Mouse (Mus musculus) kidney, embryonic 16.5 days (tissue): Measurements from ENCODE around the gene Zfp367. TPM values are rescaled to one million over a fixed set of nuclear protein-coding genes. Genes with fewer than 3 reads are reported as not detected.

Experiments
- ATAC-seq: fragments of 200-750 bp; cut with Nextera tagmentation; 2 replicates; pipeline ENCODE4 v1.8.0; 2017; ENCODE audit warnings: moderate TSS enrichment; ENCODE audit not compliant: low FRiP score, low TSS enrichment
- H3K27ac ChIP-seq: fragments of 300-500 bp; sonication (generic); 2 replicates; pipeline ENCODE4 v1.5.1; 2014; ENCODE audit warnings: low read length
- H3K27me3 ChIP-seq: fragments of 300-500 bp; sonication (generic); 2 replicates; pipeline ENCODE4 v1.6.1; 2014; ENCODE audit warnings: low read length, control low read depth, mixed read lengths; ENCODE audit not compliant: insufficient read depth
- H3K36me3 ChIP-seq: fragments of 300-500 bp; sonication (generic); 2 replicates; pipeline ENCODE4 v1.6.1; 2014; ENCODE audit warnings: low read length, control low read depth, mixed read lengths; ENCODE audit not compliant: insufficient read depth
- H3K4me1 ChIP-seq: fragments of 300-500 bp; sonication (generic); 2 replicates; pipeline ENCODE4 v1.6.1; 2014; ENCODE audit warnings: low read length, control low read depth, mixed read lengths; ENCODE audit not compliant: insufficient read depth
- H3K4me2 ChIP-seq: fragments of 300-500 bp; sonication (generic); replicated peaks from 2 replicates; pipeline ENCODE4 v1.6.1; 2014; ENCODE audit warnings: low read depth, low read length
- H3K4me3 ChIP-seq: fragments of 300-500 bp; sonication (generic); 2 replicates; pipeline ENCODE4 v1.5.1; 2014; ENCODE audit warnings: mild to moderate bottlenecking, low read length
- H3K9ac ChIP-seq: fragments of 300-500 bp; sonication (generic); replicated peaks from 2 replicates; pipeline ENCODE4 v1.6.1; 2014; ENCODE audit warnings: low read length
- H3K9me3 ChIP-seq: fragments of 300-500 bp; sonication (generic); 2 replicates; pipeline ENCODE4 v1.6.1; 2016; ENCODE audit warnings: low read length, control low read depth
- WGBS: fragments of 180-500 bp; shearing (Covaris S2); extraction: QIAGEN DNeasy Blood & Tissue Kit; methylation state at CpG from one replicate; pipeline ENCODE4 v1.1.7; 2014; 5-methylcytosine and 5-hydroxymethylcytosine counted together
- polyA plus RNA-seq: library from polyadenylated mRNA; unstranded; fragments of >200 nt; fragmentation: Nextera tagmentation; extraction: Ambion mirVana; gene quantifications from 2 replicates; pipeline ENCODE4 v1.2.1, GENCODE M21; 2015

Zfp367 gene
- polyA plus RNA-seq: 16.2 and 17.4 TPM in 2 replicates

- Histone ChIP-seq H3K36me3 (no peaks in the 10 kb centered on the region), H3K27ac (peak within 1 kb of the TSS; percentile 95), H3K4me3 (peak within 1 kb of the TSS; percentile 78), H3K4me1 (peaks cover 31% of the 10 kb centered on the region), H3K27me3 (peaks cover 2% of the 10 kb centered on the region; the same call in 1 of the 2 replicates), H3K4me2 (peak within 1 kb of the TSS; percentile 88), H3K9ac (peak within 1 kb of the TSS; percentile 80), H3K9me3 (no peaks in the 10 kb centered on the region)
- 0% methylated on average over 52 of the region's 56 CpGs for WGBS
- ATAC-seq: peak; percentile 96
Observed at GRCm38 (mm10) chr13:64153083-64153682, at the start of gene Zfp367. TSS of gene Zfp367 (minus strand) at chr13:64153202.

- Histone ChIP-seq H3K27me3 (no peaks in the 10 kb centered on the region), H3K36me3 (peaks cover 2% of the 10 kb centered on the region; the same call in 1 of the 2 replicates), H3K4me1 (no peaks in the 10 kb centered on the region), H3K4me3 (no peak overlapping the region), H3K9ac (no peak overlapping the region), H3K9me3 (no peaks in the 10 kb centered on the region), H3K27ac (no peak overlapping the region), H3K4me2 (no peak overlapping the region)
- ATAC-seq: no peak
- 93% methylated on average over 4 of the region's 4 CpGs for WGBS
Observed at GRCm38 (mm10) chr13:64200911-64201310, 47.9 kb upstream of the Zfp367 start.

GRCm38 (mm10) chr13:64198310-64198709 lies 45.3 kb upstream of the Zfp367 start:
- H3K36me3 ChIP-seq: peaks cover 4% of the 10 kb centered on the region; the same call in 1 of the 2 replicates
- WGBS: 80% methylated on average over 4 of the region's 4 CpGs
- H3K4me3 ChIP-seq: no peak overlapping the region
- peak; percentile 83; the same call in 1 of the 2 replicates for ATAC-seq
- no peaks in the 10 kb centered on the region for H3K9me3 ChIP-seq
- H3K9ac ChIP-seq: no peak overlapping the region
- H3K27me3 ChIP-seq: no peaks in the 10 kb centered on the region
- H3K4me2 ChIP-seq: no peak overlapping the region
- no peak overlapping the region for H3K27ac ChIP-seq
- H3K4me1 ChIP-seq: no peaks in the 10 kb centered on the region

GRCm38 (mm10) chr13:64197899-64198298 lies 44.9 kb upstream of the Zfp367 start:
- WGBS: 71% methylated on average over 6 of the region's 6 CpGs
- Histone ChIP-seq H3K27ac (no peak overlapping the region), H3K9me3 (no peaks in the 10 kb centered on the region)

GRCm38 (mm10) chr13:64187065-64187464 lies 34.1 kb upstream of the Zfp367 start:
- no peaks in the 10 kb centered on the region for H3K4me1 ChIP-seq
- no peaks in the 10 kb centered on the region for H3K9me3 ChIP-seq
- no peak overlapping the region for H3K27ac ChIP-seq
- no peak overlapping the region for H3K4me2 ChIP-seq
- no peak overlapping the region for H3K4me3 ChIP-seq
- H3K27me3 ChIP-seq: no peaks in the 10 kb centered on the region
- H3K9ac ChIP-seq: no peak overlapping the region
- 0 out of 2 replicates have a peak, but pooled peaks have one; percentile 42 for ATAC-seq
- H3K36me3 ChIP-seq: peaks cover 18% of the 10 kb centered on the region

More at GRCm38 (mm10) chr13:64197899-64198298, 44.9 kb upstream of the Zfp367 start:
- no peak overlapping the region for H3K4me3 ChIP-seq
- no peak overlapping the region for H3K9ac ChIP-seq
- no peaks in the 10 kb centered on the region for H3K4me1 ChIP-seq
- H3K27me3 ChIP-seq: no peaks in the 10 kb centered on the region
- peaks cover 4% of the 10 kb centered on the region; the same call in 1 of the 2 replicates for H3K36me3 ChIP-seq
- ATAC-seq: no peak
- no peak overlapping the region for H3K4me2 ChIP-seq

- Histone ChIP-seq H3K4me2 (no peak overlapping the region), H3K4me3 (no peak overlapping the region), H3K27me3 (no peaks in the 10 kb centered on the region), H3K27ac (no peak overlapping the region), H3K9me3 (no peaks in the 10 kb centered on the region), H3K4me1 (no peaks in the 10 kb centered on the region), H3K9ac (no peak overlapping the region), H3K36me3 (peaks cover 18% of the 10 kb centered on the region)
- ATAC-seq: no peak
- 90% methylated on average over 4 of the region's 4 CpGs for WGBS
Observed at GRCm38 (mm10) chr13:64186516-64186915, 33.5 kb upstream of the Zfp367 start.

GRCm38 (mm10) chr13:64185586-64185985 lies 32.6 kb upstream of the Zfp367 start:
- H3K4me2 ChIP-seq: no peak overlapping the region
- ATAC-seq: no peak
- H3K9me3 ChIP-seq: no peaks in the 10 kb centered on the region
- 91% methylated on average over 9 of the region's 9 CpGs for WGBS
- H3K4me1 ChIP-seq: no peaks in the 10 kb centered on the region
- no peak overlapping the region for H3K4me3 ChIP-seq
- peaks cover 18% of the 10 kb centered on the region for H3K36me3 ChIP-seq
- H3K27ac ChIP-seq: no peak overlapping the region
- H3K27me3 ChIP-seq: no peaks in the 10 kb centered on the region
- H3K9ac ChIP-seq: no peak overlapping the region

GRCm38 (mm10) chr13:64185176-64185575 lies 32.2 kb upstream of the Zfp367 start:
- H3K4me1 ChIP-seq: no peaks in the 10 kb centered on the region
- H3K4me3 ChIP-seq: no peak overlapping the region
- no peak for ATAC-seq
- H3K9ac ChIP-seq: no peak overlapping the region
- no peak overlapping the region for H3K4me2 ChIP-seq
- H3K27me3 ChIP-seq: no peaks in the 10 kb centered on the region
- no peak overlapping the region for H3K27ac ChIP-seq
- peaks cover 18% of the 10 kb centered on the region for H3K36me3 ChIP-seq
- no peaks in the 10 kb centered on the region for H3K9me3 ChIP-seq
- 80% methylated on average over 7 of the region's 7 CpGs for WGBS

GRCm38 (mm10) chr13:64184361-64184760 lies 31.4 kb upstream of the Zfp367 start:
- Histone ChIP-seq H3K4me3 (no peak overlapping the region), H3K27me3 (no peaks in the 10 kb centered on the region), H3K4me2 (no peak overlapping the region), H3K36me3 (peaks cover 20% of the 10 kb centered on the region), H3K9me3 (no peaks in the 10 kb centered on the region), H3K27ac (no peak overlapping the region), H3K4me1 (no peaks in the 10 kb centered on the region), H3K9ac (no peak overlapping the region)
- no peak for ATAC-seq
- WGBS: 85% methylated on average over 10 of the region's 10 CpGs

- peaks cover 22% of the 10 kb centered on the region for H3K36me3 ChIP-seq
- H3K4me2 ChIP-seq: no peak overlapping the region
- H3K27ac ChIP-seq: no peak overlapping the region
- no peak for ATAC-seq
- WGBS: 83% methylated on average over 4 of the region's 4 CpGs
- H3K4me3 ChIP-seq: no peak overlapping the region
- no peak overlapping the region for H3K9ac ChIP-seq
- no peaks in the 10 kb centered on the region for H3K4me1 ChIP-seq
- no peaks in the 10 kb centered on the region for H3K27me3 ChIP-seq
- H3K9me3 ChIP-seq: no peaks in the 10 kb centered on the region
Observed at GRCm38 (mm10) chr13:64183583-64183982, 30.6 kb upstream of the Zfp367 start.
